Mouse (Mus musculus) neural tube, embryonic 12.5 days (tissue): ENCODE measurements around the gene Kiss1r. TPM values are rescaled to one million over a fixed set of nuclear protein-coding genes. Genes with fewer than 3 reads are reported as not detected.

Experiments used
- ATAC-seq: fragments of 200-750 bp; cut with Nextera tagmentation; 2 replicates; pipeline ENCODE4 v1.8.0; 2017; ENCODE audit warnings: low read depth, mild to moderate bottlenecking, moderate TSS enrichment, moderate library complexity; ENCODE audit not compliant: low FRiP score
- H3K27ac ChIP-seq: fragments of 300-500 bp; sonication (generic); 2 replicates; pipeline ENCODE4 v1.5.1; 2016
- H3K27me3 ChIP-seq: fragments of 300-500 bp; sonication (generic); replicated peaks from 2 replicates; pipeline ENCODE4 v1.6.1; 2016; ENCODE audit warnings: mild to moderate bottlenecking
- H3K36me3 ChIP-seq: fragments of 300-500 bp; sonication (generic); 2 replicates; pipeline ENCODE4 v1.6.1; 2016; ENCODE audit warnings: mild to moderate bottlenecking
- H3K4me1 ChIP-seq: fragments of 300-500 bp; sonication (generic); 2 replicates; pipeline ENCODE4 v1.6.1; 2016
- H3K4me2 ChIP-seq: fragments of 300-500 bp; sonication (generic); replicated peaks from 2 replicates; pipeline ENCODE4 v1.6.1; 2016; ENCODE audit warnings: mild to moderate bottlenecking
- H3K4me3 ChIP-seq: fragments of 300-500 bp; sonication (generic); 2 replicates; pipeline ENCODE4 v1.5.1; 2016
- H3K9ac ChIP-seq: fragments of 300-500 bp; sonication (generic); 2 replicates; pipeline ENCODE4 v1.6.1; 2016; ENCODE audit warnings: mild to moderate bottlenecking
- H3K9me3 ChIP-seq: fragments of 300-500 bp; sonication (generic); 2 replicates; pipeline ENCODE4 v1.6.1; 2016; ENCODE audit warnings: mild to moderate bottlenecking
- WGBS: fragments of 180-500 bp; shearing (Covaris S2); methylation state at CpG from one replicate; pipeline ENCODE4 v1.1.7; 2016; 5-methylcytosine and 5-hydroxymethylcytosine counted together
- polyA plus RNA-seq: library from polyadenylated mRNA; unstranded; fragments of >200 nt; fragmentation: Nextera tagmentation; extraction: Ambion mirVana; gene quantifications from 2 replicates; pipeline ENCODE4 v1.2.1, GENCODE M21; 2016

The Kiss1r gene
- polyA plus RNA-seq, 1 experiment from 2014 or later = 1.3 TPM

GRCm38 (mm10) chr10:79917532-79918100 is 845 bp downstream of the Kiss1r start:
- Histone ChIP-seq H3K27ac (no peak overlapping the region), H3K36me3 (peaks cover 3% of the 10 kb centered on the region; the same call in 1 of the 2 replicates), H3K9me3 (peaks cover 3% of the 10 kb centered on the region; the same call in 1 of the 2 replicates), H3K4me1 (peaks cover 53% of the 10 kb centered on the region), H3K4me2 (peak overlapping the region; percentile 97), H3K9ac (no peak overlapping the region), H3K4me3 (no peak overlapping the region), H3K27me3 (peaks cover 53% of the 10 kb centered on the region)
- no peak for ATAC-seq
- WGBS = 66% methylated on average over 5 of the region's 5 CpGs

- 6% methylated on average over 35 of the region's 35 CpGs for WGBS
- Histone ChIP-seq H3K4me3 (no peak overlapping the region), H3K27me3 (peaks cover 62% of the 10 kb centered on the region), H3K4me1 (peaks cover 53% of the 10 kb centered on the region), H3K9ac (0 out of 2 replicates have a peak overlapping the region, but pooled peaks have one; percentile 18), H3K9me3 (peaks cover 3% of the 10 kb centered on the region; the same call in 1 of the 2 replicates), H3K4me2 (peak overlapping the region; percentile 27), H3K27ac (no peak overlapping the region), H3K36me3 (no peaks in the 10 kb centered on the region)
- no peak for ATAC-seq
Observed at GRCm38 (mm10) chr10:79918231-79919078, 1.7 kb downstream of the Kiss1r start.

- 4% methylated on average over 21 of the region's 21 CpGs for WGBS
- Histone ChIP-seq H3K4me3 (no peak overlapping the region), H3K36me3 (no peaks in the 10 kb centered on the region), H3K4me2 (no peak overlapping the region), H3K9ac (no peak overlapping the region), H3K4me1 (peaks cover 53% of the 10 kb centered on the region), H3K9me3 (peaks cover 3% of the 10 kb centered on the region; the same call in 1 of the 2 replicates), H3K27ac (no peak overlapping the region), H3K27me3 (peaks cover 64% of the 10 kb centered on the region)
- ATAC-seq = no peak
Observed at GRCm38 (mm10) chr10:79919251-79919849, 2.6 kb downstream of the Kiss1r start.

- H3K9ac ChIP-seq = no peak overlapping the region
- H3K9me3 ChIP-seq = peaks cover 3% of the 10 kb centered on the region; the same call in 1 of the 2 replicates
- ATAC-seq = no peak
- H3K27me3 ChIP-seq = peaks cover 64% of the 10 kb centered on the region
- H3K4me1 ChIP-seq = peaks cover 50% of the 10 kb centered on the region
- no peaks in the 10 kb centered on the region for H3K36me3 ChIP-seq
- H3K4me3 ChIP-seq = peak overlapping the region; percentile 22; the same call in 1 of the 2 replicates
- H3K4me2 ChIP-seq = peak overlapping the region; percentile 48
- WGBS = 15% methylated on average over 26 of the region's 26 CpGs
- H3K27ac ChIP-seq = no peak overlapping the region
Observed at GRCm38 (mm10) chr10:79920056-79920890, 3.5 kb downstream of the Kiss1r start.

- Histone ChIP-seq H3K9me3 (peaks cover 3% of the 10 kb centered on the region; the same call in 1 of the 2 replicates), H3K4me1 (peaks cover 44% of the 10 kb centered on the region), H3K27me3 (peaks cover 64% of the 10 kb centered on the region), H3K36me3 (no peaks in the 10 kb centered on the region), H3K4me2 (peak within 1 kb of the TSS; percentile 48), H3K9ac (peak within 1 kb of the TSS; percentile 35; the same call in 1 of the 2 replicates), H3K4me3 (peak within 1 kb of the TSS; percentile 22), H3K27ac (no peak within 1 kb of the TSS)
- no peak for ATAC-seq
- WGBS = 3% methylated on average over 41 of the region's 41 CpGs
Observed at GRCm38 (mm10) chr10:79920958-79921535, 4.3 kb downstream of the Kiss1r start, which contains the start of gene R3hdm4. TSS of gene R3hdm4 (minus strand) at chr10:79921208.

- peaks cover 64% of the 10 kb centered on the region for H3K27me3 ChIP-seq
- under 1% methylated on average over 34 of the region's 34 CpGs for WGBS
- H3K36me3 ChIP-seq = no peaks in the 10 kb centered on the region
- peak overlapping the region; percentile 35; the same call in 1 of the 2 replicates for H3K9ac ChIP-seq
- peak overlapping the region; percentile 48 for H3K4me2 ChIP-seq
- H3K4me1 ChIP-seq = peaks cover 45% of the 10 kb centered on the region
- peaks cover 3% of the 10 kb centered on the region; the same call in 1 of the 2 replicates for H3K9me3 ChIP-seq
- H3K27ac ChIP-seq = no peak overlapping the region
- H3K4me3 ChIP-seq = peak overlapping the region; percentile 22
- ATAC-seq = no peak
Observed at GRCm38 (mm10) chr10:79921572-79921971, 4.8 kb downstream of the Kiss1r start.

GRCm38 (mm10) chr10:79924998-79925784 is 8.4 kb downstream of the Kiss1r start:
- peaks cover 43% of the 10 kb centered on the region for H3K4me1 ChIP-seq
- no peak overlapping the region for H3K27ac ChIP-seq
- WGBS = 10% methylated on average over 29 of the region's 29 CpGs
- H3K4me2 ChIP-seq = peak overlapping the region; percentile 93
- H3K9ac ChIP-seq = no peak overlapping the region
- no peak overlapping the region; the same call in 1 of the 2 replicates for H3K4me3 ChIP-seq
- H3K27me3 ChIP-seq = peaks cover 35% of the 10 kb centered on the region
- H3K36me3 ChIP-seq = no peaks in the 10 kb centered on the region
- H3K9me3 ChIP-seq = no peaks in the 10 kb centered on the region
- no peak for ATAC-seq

GRCm38 (mm10) chr10:79925785-79926490 is 9.2 kb downstream of the Kiss1r start:
- H3K4me2 ChIP-seq = peak overlapping the region; percentile 93
- peaks cover 27% of the 10 kb centered on the region for H3K27me3 ChIP-seq
- peak overlapping the region; percentile 97 for H3K4me3 ChIP-seq
- no peak for ATAC-seq
- H3K36me3 ChIP-seq = peaks cover 5% of the 10 kb centered on the region; the same call in 1 of the 2 replicates
- peak overlapping the region; percentile 94; the same call in 1 of the 2 replicates for H3K9ac ChIP-seq
- H3K4me1 ChIP-seq = peaks cover 45% of the 10 kb centered on the region
- no peaks in the 10 kb centered on the region for H3K9me3 ChIP-seq
- WGBS = 12% methylated on average over 14 of the region's 15 CpGs
- no peak overlapping the region for H3K27ac ChIP-seq

- H3K4me1 ChIP-seq = peaks cover 39% of the 10 kb centered on the region
- H3K4me2 ChIP-seq = peak within 1 kb of the TSS; percentile 93
- H3K4me3 ChIP-seq = peak within 1 kb of the TSS; percentile 97
- WGBS = under 1% methylated on average over 63 of the region's 63 CpGs
- peaks cover 13% of the 10 kb centered on the region for H3K36me3 ChIP-seq
- peak within 1 kb of the TSS; percentile 85 for H3K27ac ChIP-seq
- H3K9me3 ChIP-seq = no peaks in the 10 kb centered on the region
- peak within 1 kb of the TSS; percentile 94 for H3K9ac ChIP-seq
- H3K27me3 ChIP-seq = peaks cover 20% of the 10 kb centered on the region
- ATAC-seq = peak; percentile 73
Observed at GRCm38 (mm10) chr10:79926491-79927323, 9.9 kb downstream of the Kiss1r start, which contains the start of gene Arid3a. TSS of gene Arid3a (plus strand) at chr10:79927043.
